Mouse (Mus musculus): Measurements from ENCODE around the gene Galnt7. TPM values are rescaled to one million over a fixed set of nuclear protein-coding genes. Genes with fewer than 3 reads are reported as not detected.

Galnt7 gene
- total and polyA plus RNA-seq, 3 experiments: 26.7 to 33.5 (median 32.7) TPM

- TF ChIP-seq ZMIZ1 (IDR thresholded peaks at IDR 0.05; ENCODE audit: low read depth, low read length): no peak; the same call in 1 of the 2 replicates
- peak; percentile 70 for TF ChIP-seq POLR2A (IDR thresholded peaks at IDR 0.05; ENCODE audit: low read depth, low read length)
- TF ChIP-seq USF2 (conservative IDR thresholded peaks at IDR 0.05; ENCODE audit: low read depth, low read length): no peak
- TF ChIP-seq CTCF (conservative IDR thresholded peaks at IDR 0.05 in 1 of 2, IDR thresholded peaks at IDR 0.05 in 1 of 2; ENCODE audit: low read depth in 2 of 2, low read length in 2 of 2): peak in 1 of 2 experiments; percentile 21; a peak in 2 of 4 replicates
- peak; percentile 78 for TF ChIP-seq TCF12 (IDR thresholded peaks at IDR 0.05; ENCODE audit: low read depth, low read length)
- TF ChIP-seq E2F4 (IDR thresholded peaks at IDR 0.05; ENCODE audit: insufficient replicate concordance, low read depth, low read length): no peak
- TF ChIP-seq POLR2AphosphoS2 (IDR thresholded peaks at IDR 0.05; ENCODE audit: low read depth, low read length): no peak
- no peak for TF ChIP-seq CHD1 (IDR thresholded peaks at IDR 0.05; ENCODE audit: low read depth, low read length)
- peak; percentile 93 for TF ChIP-seq ETS1 (conservative IDR thresholded peaks at IDR 0.05; ENCODE audit: low read depth, low read length)
- TF ChIP-seq TBP (conservative IDR thresholded peaks at IDR 0.05; ENCODE audit: low read depth, low read length): no peak
- TF ChIP-seq ZKSCAN1 (IDR thresholded peaks at IDR 0.05; ENCODE audit: borderline replicate concordance, low read depth, low read length): no peak
- TF ChIP-seq UBTF (IDR thresholded peaks at IDR 0.05; ENCODE audit: low read depth, low read length): no peak
- peak; percentile 80; the same call in 1 of the 2 replicates for TF ChIP-seq MEF2A (IDR thresholded peaks at IDR 0.05; ENCODE audit: borderline replicate concordance, low read depth, low read length)
- no peak; the same call in 1 of the 2 replicates for TF ChIP-seq NRF1 (IDR thresholded peaks at IDR 0.05; ENCODE audit: low read depth, low read length)
- TF ChIP-seq EP300 (IDR thresholded peaks at IDR 0.05; ENCODE audit: low read length): peak; percentile 89
- TF ChIP-seq ZNF384 (IDR thresholded peaks at IDR 0.05; ENCODE audit: low read depth, low read length): peak; percentile 14; the same call in 1 of the 2 replicates
- TF ChIP-seq ELF1 (IDR thresholded peaks at IDR 0.05; ENCODE audit: low read depth, low read length): peak; percentile 78
- no peak for TF ChIP-seq MAFK (IDR thresholded peaks at IDR 0.05; ENCODE audit: insufficient replicate concordance, low read length)
- TF ChIP-seq JUN (IDR thresholded peaks at IDR 0.05; ENCODE audit: insufficient read depth, low read depth, low read length): peak; percentile 78
- TF ChIP-seq MYC (IDR thresholded peaks at IDR 0.05; ENCODE audit: low read depth, low read length): peak; percentile 28; the same call in 1 of the 2 replicates
- TF ChIP-seq GABPA (IDR thresholded peaks at IDR 0.05; ENCODE audit: insufficient replicate concordance, low read depth, low read length): no peak
- peak; percentile 91 for TF ChIP-seq BHLHE40 (IDR thresholded peaks at IDR 0.05; ENCODE audit: low read depth, low read length)
- peak; percentile 70; the same call in 1 of the 2 replicates for TF ChIP-seq NELFE (IDR thresholded peaks at IDR 0.05; ENCODE audit: low read depth, low read length)
- no peak for TF ChIP-seq ZC3H11A (IDR thresholded peaks at IDR 0.05; ENCODE audit: low read depth, low read length)
- peak; percentile 19 for TF ChIP-seq RAD21 (IDR thresholded peaks at IDR 0.05; ENCODE audit: low read depth, low read length)
- no peak for TF ChIP-seq USF1 (IDR thresholded peaks at IDR 0.05; ENCODE audit: low read depth, low read length)
- no peak; the same call in 1 of the 2 replicates for TF ChIP-seq SIN3A (IDR thresholded peaks at IDR 0.05; ENCODE audit: low read length)
- TF ChIP-seq JUND (conservative IDR thresholded peaks at IDR 0.05; ENCODE audit: low read depth, low read length): peak; percentile 76
- TF ChIP-seq MAZ (IDR thresholded peaks at IDR 0.05; ENCODE audit: low read depth, low read length): peak; percentile 50; the same call in 1 of the 2 replicates
- TF ChIP-seq IRF4 (IDR thresholded peaks at IDR 0.05; ENCODE audit: low read depth, low read length): peak; percentile 79
- TF ChIP-seq PAX5 (IDR thresholded peaks at IDR 0.05; ENCODE audit: low read length): no peak
- no peak for TF ChIP-seq RCOR1 (conservative IDR thresholded peaks at IDR 0.05; ENCODE audit: low read depth, low read length)
- TF ChIP-seq MXI1 (IDR thresholded peaks at IDR 0.05; ENCODE audit: low read depth, low read length): peak; percentile 63; the same call in 1 of the 2 replicates
- TF ChIP-seq HCFC1 (IDR thresholded peaks at IDR 0.05; ENCODE audit: low read depth, low read length): peak; percentile 24; the same call in 1 of the 2 replicates
- TF ChIP-seq MAX (IDR thresholded peaks at IDR 0.05; ENCODE audit: low read length): peak; percentile 73
- no peak for TF ChIP-seq KAT2A (IDR thresholded peaks at IDR 0.05; ENCODE audit: insufficient replicate concordance, low read length)
- peak; percentile 14 for TF ChIP-seq SMC3 (IDR thresholded peaks at IDR 0.05; ENCODE audit: low read depth, low read length)
- peak; percentile 10; the same call in 1 of the 2 replicates for TF ChIP-seq CHD2 (IDR thresholded peaks at IDR 0.05; ENCODE audit: low read length)
- dilution Hi-C loops (cut with MboI; ENCODE audit: extremely low pct_ligation_motif_present, extremely low pct_unique_long_range_greater_than_20kb, low sequenced_read_pairs): no loop called here
- H3K4me1 ChIP-seq (ENCODE audit: control insufficient read depth in 1 of 2, insufficient read depth in 2 of 2): peaks cover 15 to 65% of the 10 kb centered on the region in 2 experiments
These were observed 76.6 kb downstream of the Galnt7 start for GRCm38 (mm10) chr8:57576238-57576637.

More at GRCm38 (mm10) chr8:57576238-57576637, 76.6 kb downstream of the Galnt7 start:
- Histone ChIP-seq H3K79me2 (replicated peaks; ENCODE audit: control insufficient read depth, extremely low read depth, insufficient read depth, poor library complexity, severe bottlenecking) (peaks cover 9% of the 10 kb centered on the region), H3K9me3 (replicated peaks; ENCODE audit: low read length) (no peaks in the 10 kb centered on the region), H3K27ac (ENCODE audit: insufficient read depth, low read depth) (peak overlapping the region; percentile 82), H3K9ac (ENCODE audit: insufficient read depth, low read depth) (peak overlapping the region; percentile 80), H3K27me3 (replicated peaks) (no peaks in the 10 kb centered on the region), H3K4me2 (ENCODE audit: insufficient read depth, low read depth, poor library complexity, severe bottlenecking) (peak overlapping the region; percentile 98), H3K4me3 (replicated peaks in 1 of 3; ENCODE audit: low read depth in 2 of 3, low read length in 2 of 3, poor library complexity in 1 of 3) (peak overlapping the region; percentile 30 to 35 (median 31)), H3K36me3 (replicated peaks in 1 of 2; ENCODE audit: control insufficient read depth in 1 of 2, insufficient read depth in 1 of 2, low read length in 1 of 2) (peaks cover 14 to 21% of the 10 kb centered on the region in 2 experiments)
- in situ Hi-C loops (cut with MboI; ENCODE audit: low pct_ligation_motif_present, low pct_unique_long_range_greater_than_20kb, low sequenced_read_pairs): loop anchor here (5.0 kb wide), 1 partner anchor 221 kb away; no protein-coding TSS in a partner anchor
- DNase-seq (ENCODE audit: extremely low read depth): peak; percentile 97

All from CH12.LX (cell line).